8 mouse cellular contexts compared by ENCODE assay signal in the genomic region with DNA sequence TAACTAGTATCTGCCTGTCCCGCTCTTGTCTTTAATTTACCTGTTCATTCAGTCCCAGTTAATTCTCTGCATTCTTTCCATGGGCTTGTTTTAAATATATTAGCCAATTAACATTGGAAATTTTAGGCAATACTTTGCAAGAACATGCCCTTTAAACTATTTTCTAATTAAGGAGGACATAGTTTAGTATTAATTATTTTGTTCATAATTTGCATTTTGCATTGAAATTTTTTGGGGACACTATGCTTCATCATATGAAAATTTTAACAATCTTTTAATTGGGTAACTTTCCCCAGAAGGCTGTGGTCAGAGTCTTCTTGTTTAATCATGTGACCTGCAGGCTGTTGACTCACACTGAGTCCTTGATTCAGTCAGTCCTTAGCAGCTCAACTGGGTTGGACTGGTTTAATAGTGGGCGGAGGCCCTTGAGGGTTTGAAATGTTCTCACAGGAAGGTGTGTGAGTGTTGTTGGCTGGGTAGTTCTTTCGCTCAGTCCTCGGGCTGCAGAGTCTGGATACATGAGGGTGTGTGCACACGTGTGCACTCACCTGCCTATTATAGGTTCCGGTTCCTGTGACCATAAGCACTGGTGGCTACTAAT.
DNase-seq lines count a peak whose midpoint lies in the region; ATAC-seq and TF ChIP-seq lines count a peak whose summit lies in the region.

No protein-coding gene starts in this region.

- no peak overlapping the region for H3K4me3 ChIP-seq in embryonic fibroblast, embryonic 13.5 days (ENCODE audit: insufficient read depth, low read length)

- TF ChIP-seq POLR2A in embryonic fibroblast, embryonic 13.5 days (IDR thresholded peaks at IDR 0.05; ENCODE audit: low read depth, low read length) = no peak

- peaks cover 10% of the 10 kb centered on the region for H3K4me1 ChIP-seq in embryonic fibroblast, embryonic 13.5 days (ENCODE audit: control insufficient read depth, insufficient read depth, low read length)

- no peak for ATAC-seq in inflammation-experienced regulatory T-cells, adult 6 months

- DNase-seq in adrenal gland, adult (ENCODE audit: inconsistent age in 2 of 2, low spot score in 1 of 2) = peak; percentile 46 to 79
- DNase-seq in adrenal gland, postnatal 4 days (ENCODE audit: low spot score in 2 of 2) = no peak
- DNase-seq in 3134 (ENCODE audit: extremely low read depth, insufficient read length, low spot score) = peak; percentile 57
- DNase-seq in kidney, postnatal 36 days = peak; percentile 73 to 85
- DNase-seq in layer of hippocampus, postnatal 25 days (ENCODE audit: extremely low spot score in 1 of 2, low spot score in 1 of 2) = no peak
- no peak for DNase-seq in right cerebral cortex, adult 18-20 months

- H3K27ac ChIP-seq in embryonic fibroblast, embryonic 13.5 days (ENCODE audit: insufficient read depth, low read length) = peak overlapping the region; percentile 67

- TF ChIP-seq CTCF in embryonic fibroblast, embryonic 13.5 days (IDR thresholded peaks at IDR 0.05; ENCODE audit: borderline replicate concordance, insufficient read depth, low read length) = no peak

Comparison
In these comparisons a context has a peak if more than half of its experiments do, and no peak if none do; other contexts are left out.
1. DNase-seq: peak in adrenal gland, adult (2 of 2), 3134 (single experiment) and kidney, postnatal 36 days (2 of 2); none in adrenal gland, postnatal 4 days (0 of 2), layer of hippocampus, postnatal 25 days (0 of 2) and right cerebral cortex, adult 18-20 months (single experiment).